ENCODE assay signal across 8 mouse cellular contexts in the genomic region with DNA sequence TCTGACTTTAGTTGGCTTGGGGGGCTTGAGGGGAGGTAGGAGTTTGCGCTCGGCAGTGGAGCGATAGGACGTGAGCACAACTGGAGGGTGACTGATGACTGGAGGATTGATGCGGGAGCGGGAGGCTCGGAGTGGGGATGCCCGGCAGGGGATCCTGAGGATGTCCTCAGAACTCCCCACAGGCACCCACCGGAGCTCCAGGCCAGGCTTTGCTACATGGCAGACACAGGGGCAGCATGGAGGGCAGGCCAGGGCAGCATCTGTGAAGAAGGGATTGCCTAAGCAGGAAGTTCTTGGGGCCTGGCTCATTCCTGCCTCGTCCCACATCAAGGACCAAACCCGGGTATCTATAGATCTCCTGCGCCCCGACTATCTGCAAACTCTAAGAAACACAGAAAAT. TPM values are rescaled to one million over a fixed set of nuclear protein-coding genes. Genes with fewer than 3 reads are reported as not detected.
DNase-seq lines count a peak whose midpoint lies in the region; ATAC-seq lines count a peak whose summit lies in the region.

No protein-coding gene starts in this region.

- H3K4me3 ChIP-seq in heart, embryonic 12.5 days, result peak overlapping the region; percentile 48
- no peak overlapping the region for H3K4me3 ChIP-seq in hindbrain, embryonic 13.5 days
- H3K4me3 ChIP-seq in midbrain, embryonic 12.5 days, result peak overlapping the region; percentile 37

- intact Hi-C loops in heart, postnatal 36 days (cut with DNase I), result no loop called here

- H3K36me3 ChIP-seq in heart, embryonic 12.5 days, result peaks cover 4% of the 10 kb centered on the region; the same call in 1 of the 2 replicates
- H3K36me3 ChIP-seq in hindbrain, embryonic 13.5 days, result no peaks in the 10 kb centered on the region
- no peaks in the 10 kb centered on the region for H3K36me3 ChIP-seq in midbrain, embryonic 12.5 days

- H3K4me2 ChIP-seq in heart, embryonic 12.5 days, result peak overlapping the region; percentile 76
- peak overlapping the region; percentile 56 for H3K4me2 ChIP-seq in hindbrain, embryonic 13.5 days
- H3K4me2 ChIP-seq in midbrain, embryonic 12.5 days (replicated peaks), result peak overlapping the region; percentile 59

- peaks cover 33% of the 10 kb centered on the region for H3K4me1 ChIP-seq in heart, embryonic 12.5 days (replicated peaks)
- H3K4me1 ChIP-seq in hindbrain, embryonic 13.5 days (replicated peaks), result peaks cover 11% of the 10 kb centered on the region
- H3K4me1 ChIP-seq in midbrain, embryonic 12.5 days, result peaks cover 14% of the 10 kb centered on the region

- 13% methylated on average over 13 of the region's 13 CpGs for WGBS in heart, embryonic 12.5 days
- 5% methylated on average over 13 of the region's 13 CpGs for WGBS in hindbrain, embryonic 13.5 days
- WGBS in midbrain, embryonic 12.5 days, result 6% methylated on average over 13 of the region's 13 CpGs

- peaks cover 51% of the 10 kb centered on the region for H3K27me3 ChIP-seq in heart, embryonic 12.5 days (replicated peaks)
- H3K27me3 ChIP-seq in hindbrain, embryonic 13.5 days, result peaks cover 77% of the 10 kb centered on the region
- H3K27me3 ChIP-seq in midbrain, embryonic 12.5 days, result peaks cover 73% of the 10 kb centered on the region

- DNase-seq in heart, postnatal 36 days, result no peak
- peak; percentile 7 for DNase-seq in ZHBTc4 (ENCODE audit: low read depth, low spot score)
- DNase-seq in layer of hippocampus, postnatal 36 days, result no peak
- DNase-seq in adrenal gland, adult 8-10 months, result no peak

- peak overlapping the region; percentile 64 for H3K9ac ChIP-seq in heart, embryonic 12.5 days
- H3K9ac ChIP-seq in hindbrain, embryonic 13.5 days, result no peak overlapping the region
- H3K9ac ChIP-seq in midbrain, embryonic 12.5 days (replicated peaks), result no peak overlapping the region

- ATAC-seq in heart, embryonic 12.5 days (ENCODE audit: insufficient number of reproducible peaks, low FRiP score), result no peak
- no peak for ATAC-seq in hindbrain, embryonic 13.5 days (ENCODE audit: low FRiP score)
- no peak for ATAC-seq in midbrain, embryonic 12.5 days (ENCODE audit: low FRiP score, low read depth)
- no peak for ATAC-seq in megakaryocyte progenitor cell, adult 5-6 weeks (replicated peaks; ENCODE audit: poor library complexity)

- H3K9me3 ChIP-seq in heart, embryonic 12.5 days (replicated peaks), result no peaks in the 10 kb centered on the region
- H3K9me3 ChIP-seq in hindbrain, embryonic 13.5 days, result no peaks in the 10 kb centered on the region
- H3K9me3 ChIP-seq in midbrain, embryonic 12.5 days, result no peaks in the 10 kb centered on the region

- H3K27ac ChIP-seq in heart, embryonic 12.5 days (ENCODE audit: poor library complexity, severe bottlenecking), result no peak overlapping the region
- no peak overlapping the region for H3K27ac ChIP-seq in hindbrain, embryonic 13.5 days
- H3K27ac ChIP-seq in midbrain, embryonic 12.5 days (replicated peaks), result no peak overlapping the region

RNA-seq across cellular contexts. Expression of gene Arhgef15, which starts 3.4 kb away (rescaled TPM):
- polyA plus RNA-seq in heart, embryonic 12.5 days (2016; fragmentation: Nextera tagmentation; extraction: Ambion mirVana), result 13.3 TPM in 2 replicates
- total RNA-seq in heart, postnatal 36 days (2021), result 10 to 100 TPM; 25.6 to 32.5 TPM
- 14.3 and 16.2 TPM in 2 replicates for polyA plus RNA-seq in hindbrain, embryonic 13.5 days (2015; fragmentation: Nextera tagmentation; extraction: Ambion mirVana)
- 5.9 and 6.7 TPM in 2 replicates for polyA plus RNA-seq in midbrain, embryonic 12.5 days (2016; fragmentation: Nextera tagmentation; extraction: Ambion mirVana)
- 10 to 100 TPM in 1 of 2 experiments, 1 to 10 TPM in 1; 7.4 to 10.5 TPM for total RNA-seq in layer of hippocampus, postnatal 36 days (2021)
- total RNA-seq in adrenal gland, adult 8-10 months (2022), result 10 to 100 TPM; 15.5 to 32.7 (median 24.5) TPM
- total RNA-seq in megakaryocyte progenitor cell, adult 5-6 weeks (2015), result not detected in 2 replicates
- 0.04 and 0.98 TPM in 2 replicates for total RNA-seq in megakaryocyte progenitor cell, adult 5-6 weeks (2017)

RNA-seq across cellular contexts. Expression of gene Slc25a35, which starts 14.0 kb away (rescaled TPM):
- 1.4 and 2.2 TPM in 2 replicates for polyA plus RNA-seq in heart, embryonic 12.5 days (2016; fragmentation: Nextera tagmentation; extraction: Ambion mirVana)
- total RNA-seq in heart, postnatal 36 days (2021), result 1 to 10 TPM; 5.0 to 5.8 TPM
- polyA plus RNA-seq in hindbrain, embryonic 13.5 days (2015; fragmentation: Nextera tagmentation; extraction: Ambion mirVana), result 1.5 TPM in 2 replicates
- polyA plus RNA-seq in midbrain, embryonic 12.5 days (2016; fragmentation: Nextera tagmentation; extraction: Ambion mirVana), result 1.7 and 1.9 TPM in 2 replicates
- 1 to 10 TPM; 5.3 to 5.6 TPM for total RNA-seq in layer of hippocampus, postnatal 36 days (2021)
- 10 to 100 TPM; 14.7 to 35.0 (median 28.1) TPM for total RNA-seq in adrenal gland, adult 8-10 months (2022)
- total RNA-seq in megakaryocyte progenitor cell, adult 5-6 weeks (2015), result 2.2 and 2.8 TPM in 2 replicates
- 0.30 and 0.75 TPM in 2 replicates for total RNA-seq in megakaryocyte progenitor cell, adult 5-6 weeks (2017)

RNA-seq across cellular contexts. Expression of gene Rangrf, which starts 21.1 kb away (rescaled TPM):
- polyA plus RNA-seq in heart, embryonic 12.5 days (2016; fragmentation: Nextera tagmentation; extraction: Ambion mirVana), result 64.3 and 67.5 TPM in 2 replicates
- total RNA-seq in heart, postnatal 36 days (2021), result 10 to 100 TPM; 78.9 to 97.0 TPM
- polyA plus RNA-seq in hindbrain, embryonic 13.5 days (2015; fragmentation: Nextera tagmentation; extraction: Ambion mirVana), result 24.7 and 26.7 TPM in 2 replicates
- 39.2 and 42.1 TPM in 2 replicates for polyA plus RNA-seq in midbrain, embryonic 12.5 days (2016; fragmentation: Nextera tagmentation; extraction: Ambion mirVana)
- total RNA-seq in layer of hippocampus, postnatal 36 days (2021), result 10 to 100 TPM; 17.6 to 19.7 TPM
- total RNA-seq in adrenal gland, adult 8-10 months (2022), result 10 to 100 TPM; 21.0 to 27.9 (median 23.6) TPM
- total RNA-seq in megakaryocyte progenitor cell, adult 5-6 weeks (2015), result 91.0 and 123 TPM in 2 replicates
- 46.3 and 54.1 TPM in 2 replicates for total RNA-seq in megakaryocyte progenitor cell, adult 5-6 weeks (2017)

RNA-seq across cellular contexts. Expression of gene Odf4, which starts 27.0 kb away (rescaled TPM):
- not detected in 2 replicates for polyA plus RNA-seq in heart, embryonic 12.5 days (2016; fragmentation: Nextera tagmentation; extraction: Ambion mirVana)
- total RNA-seq in heart, postnatal 36 days (2021), result not detected
- polyA plus RNA-seq in hindbrain, embryonic 13.5 days (2015; fragmentation: Nextera tagmentation; extraction: Ambion mirVana), result 0.60 and 0.84 TPM in 2 replicates
- polyA plus RNA-seq in midbrain, embryonic 12.5 days (2016; fragmentation: Nextera tagmentation; extraction: Ambion mirVana), result 0.20 TPM in 1 of 2 replicates, not detected in the other
- total RNA-seq in layer of hippocampus, postnatal 36 days (2021), result not detected
- 1 to 10 TPM in 1 of 4 experiments, under 1 TPM in 2, not detected in 1; 0.35 to 1.7 (median 0.78) TPM for total RNA-seq in adrenal gland, adult 8-10 months (2022)
- not detected in 2 replicates for total RNA-seq in megakaryocyte progenitor cell, adult 5-6 weeks (2015)
- not detected in 2 replicates for total RNA-seq in megakaryocyte progenitor cell, adult 5-6 weeks (2017)

RNA-seq across cellular contexts. Expression of gene Rpl26, which starts 52.5 kb away (rescaled TPM):
- 640 and 666 TPM in 2 replicates for polyA plus RNA-seq in heart, embryonic 12.5 days (2016; fragmentation: Nextera tagmentation; extraction: Ambion mirVana)
- 100 to 1,000 TPM; 655 to 678 TPM for total RNA-seq in heart, postnatal 36 days (2021)
- polyA plus RNA-seq in hindbrain, embryonic 13.5 days (2015; fragmentation: Nextera tagmentation; extraction: Ambion mirVana), result 684 and 691 TPM in 2 replicates
- 743 and 773 TPM in 2 replicates for polyA plus RNA-seq in midbrain, embryonic 12.5 days (2016; fragmentation: Nextera tagmentation; extraction: Ambion mirVana)
- total RNA-seq in layer of hippocampus, postnatal 36 days (2021), result 100 to 1,000 TPM; 738 to 741 TPM
- total RNA-seq in adrenal gland, adult 8-10 months (2022), result 1,000 to 10,000 TPM; 1,214 to 1,402 (median 1,307) TPM
- total RNA-seq in megakaryocyte progenitor cell, adult 5-6 weeks (2015), result 3,945 and 4,034 TPM in 2 replicates
- total RNA-seq in megakaryocyte progenitor cell, adult 5-6 weeks (2017), result 6,407 and 6,432 TPM in 2 replicates

Comparison
In these comparisons a context has a peak if more than half of its experiments do, and no peak if none do; other contexts are left out.
1. RNA of gene Arhgef15, which starts 3.4 kb away (total RNA-seq): 25.6 to 32.5 TPM in heart, postnatal 36 days, 15.5 to 32.7 TPM in adrenal gland, adult 8-10 months and 7.4 to 10.5 TPM in layer of hippocampus, postnatal 36 days; 0.04 to 0.98 TPM in megakaryocyte progenitor cell, adult 5-6 weeks; every median in the first group is over 4 times any median in the second.
2. Peak in every context shown above with its lines, with median percentiles within 50 percentile points of each other: H3K4me2 ChIP-seq.